Mouse (Mus musculus) ovary, postnatal 10 days (tissue): ENCODE results near the gene Ptpn7.

Experiments used
- DNase-seq: peaks from one replicate; pipeline ENCODE4 v3.0.0; 2022; ENCODE audit warnings: low spot score

Gene Ptpn7

DNA sequence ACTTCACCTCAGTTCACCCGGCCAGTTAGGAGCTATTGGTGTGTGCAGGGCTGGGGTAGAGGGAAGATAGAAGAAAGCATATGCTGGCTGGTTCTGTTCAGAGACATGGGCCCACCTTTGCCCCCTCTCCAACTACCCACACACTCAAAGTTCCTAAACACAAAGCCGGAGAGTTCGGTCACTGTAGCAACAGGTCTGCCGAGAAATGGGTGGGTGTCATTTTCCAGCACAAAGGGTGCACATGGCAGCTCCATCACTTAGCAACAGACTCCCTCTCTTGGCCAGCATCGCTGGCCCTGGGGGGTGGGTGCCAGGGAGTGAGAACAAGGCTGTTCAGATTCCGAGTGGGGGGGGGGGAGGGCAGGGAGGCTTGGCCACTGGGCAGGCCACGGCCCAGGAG lies 26.6 kb downstream of the Ptpn7 start:
- DNase-seq = no peak

DNA sequence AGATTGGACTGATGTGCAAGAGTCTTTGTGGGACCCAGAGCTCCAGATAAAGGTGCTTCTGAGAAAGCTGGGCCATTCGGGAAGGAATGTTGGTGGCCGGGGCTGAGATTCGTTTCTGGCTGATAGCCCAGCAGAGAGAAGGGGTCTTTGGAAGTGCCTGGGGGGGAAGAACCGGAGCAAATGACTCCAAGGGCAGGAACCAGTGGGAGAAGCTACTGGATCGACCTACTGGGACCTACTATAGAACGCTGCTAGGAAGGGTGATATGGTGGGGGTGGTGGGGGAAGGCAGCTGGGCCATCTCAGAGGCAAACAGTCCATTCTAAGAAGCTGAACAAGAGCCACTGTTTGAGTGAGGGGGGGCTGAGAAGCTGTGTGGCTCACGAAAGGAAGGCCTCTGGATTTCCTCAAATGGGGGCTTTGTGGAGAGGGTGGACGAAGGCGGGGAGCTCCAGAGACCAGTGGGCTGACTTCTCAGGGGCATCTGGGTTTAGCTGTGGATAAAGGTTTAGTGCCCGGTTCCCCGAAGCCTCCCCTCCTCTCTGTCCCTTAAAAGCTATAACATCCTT lies 27.1 kb downstream of the Ptpn7 start:
- no peak for DNase-seq

DNA sequence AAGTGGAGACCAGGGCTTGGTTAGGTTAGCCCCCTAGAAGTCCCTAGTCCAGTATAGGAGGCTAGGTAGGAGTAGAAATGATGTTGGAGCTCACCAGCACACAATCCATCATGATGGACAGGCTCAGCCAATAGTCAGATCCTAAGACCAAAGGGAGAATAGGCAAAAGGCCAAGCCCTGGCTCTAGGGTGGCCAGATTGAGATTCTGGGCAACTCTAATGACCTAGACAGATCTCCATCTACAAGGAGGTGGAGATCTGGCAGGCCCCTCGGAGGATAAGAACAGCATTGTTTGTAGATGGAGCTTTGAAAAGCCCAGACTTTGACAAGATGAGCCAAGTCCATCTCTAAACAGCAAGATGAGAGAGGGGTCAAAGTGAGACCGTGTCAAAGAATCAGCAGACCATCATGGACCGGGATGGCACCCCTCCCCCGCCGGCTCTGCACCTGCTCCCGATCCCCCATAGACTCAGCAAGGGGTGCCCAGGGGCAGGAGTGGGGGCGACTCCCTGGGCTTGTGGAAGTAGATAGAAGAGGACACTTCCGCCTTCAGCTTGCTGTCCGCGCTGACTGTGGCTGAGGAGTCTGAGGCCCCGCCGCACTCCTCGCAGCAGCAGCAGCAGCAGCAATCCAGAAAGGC lies 28.0 kb downstream of the Ptpn7 start:
- no peak for DNase-seq

DNA sequence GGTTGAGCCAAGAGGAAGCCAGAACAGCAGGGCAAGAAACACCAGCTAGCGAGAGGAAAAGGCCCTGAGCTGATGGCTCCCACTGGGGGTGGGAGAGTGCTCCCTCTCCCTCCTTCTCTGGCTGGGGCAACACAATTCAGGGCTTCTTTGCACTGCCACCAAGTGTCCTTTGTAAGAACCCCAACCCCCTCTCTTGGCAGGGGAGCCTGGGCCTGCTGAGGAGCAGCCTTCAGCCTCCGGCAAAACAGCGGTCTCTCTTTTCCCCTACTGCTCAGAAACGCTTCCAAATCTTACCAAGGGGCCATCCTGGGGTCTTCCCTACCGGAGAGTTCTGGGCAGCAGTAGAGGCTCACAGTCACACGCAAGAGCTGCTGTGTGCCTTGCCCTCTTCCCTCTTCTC lies 30.2 kb downstream of the Ptpn7 start:
- DNase-seq = no peak

DNA sequence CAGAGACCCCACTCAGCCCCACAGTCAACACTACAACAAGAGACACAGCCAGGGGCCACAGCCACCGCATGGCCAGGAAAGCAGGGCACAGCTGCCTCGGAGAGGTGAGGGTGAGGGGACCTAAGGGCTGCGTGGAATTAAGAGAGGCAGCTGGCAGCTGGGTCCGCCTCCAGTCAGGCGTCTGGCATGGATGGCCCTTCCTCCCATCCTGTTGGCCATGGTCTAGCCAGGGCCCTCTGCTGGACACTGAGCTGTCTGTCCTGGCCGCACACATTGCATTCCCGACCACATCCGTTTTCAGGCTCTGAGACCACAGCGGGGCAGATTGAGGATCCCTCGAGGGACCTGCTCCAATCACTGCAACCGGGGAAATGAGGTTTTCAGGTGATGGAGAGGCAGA lies 34.9 kb downstream of the Ptpn7 start, which contains the start of gene Gpr37l1:
Gene Gpr37l1, minus strand, starts transcription at position 247 of the 400 bp plus-strand sequence.
- no peak for DNase-seq

DNA sequence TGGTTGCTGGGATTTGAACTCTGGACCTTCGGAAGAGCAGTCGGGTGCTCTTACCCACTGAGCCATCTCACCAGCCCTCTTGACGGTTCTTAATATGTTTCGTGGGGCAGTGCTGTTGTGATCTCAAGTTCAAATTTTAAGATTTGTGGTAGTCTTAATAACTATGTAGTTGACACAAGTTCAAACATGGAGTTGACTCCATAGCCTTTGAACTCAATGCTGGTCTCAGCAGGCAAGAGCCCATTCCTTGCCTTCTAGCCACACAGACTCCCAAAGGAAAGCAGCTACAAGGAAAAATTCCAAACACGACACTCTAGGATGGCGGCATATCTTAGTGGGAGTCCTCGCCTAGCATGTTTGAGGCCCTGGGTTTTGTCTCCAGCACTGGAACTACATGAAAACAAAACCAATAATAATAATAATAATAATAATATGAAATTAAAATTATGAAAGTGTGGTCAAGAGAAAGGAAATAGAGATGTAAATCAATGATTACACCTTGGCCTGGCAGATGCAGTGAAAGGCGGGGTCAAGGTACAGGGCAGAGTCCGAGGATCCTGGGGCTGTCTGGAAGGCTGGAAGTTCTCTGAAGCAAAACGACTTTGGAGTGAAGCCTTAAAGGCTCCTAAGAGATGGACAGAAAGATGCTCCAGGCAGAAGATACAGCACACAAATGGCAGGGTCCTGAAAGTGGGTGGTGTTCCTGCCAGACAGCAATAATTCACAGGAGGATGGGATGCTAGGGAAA lies 36.1 kb downstream of the Ptpn7 start:
- DNase-seq = no peak

DNA sequence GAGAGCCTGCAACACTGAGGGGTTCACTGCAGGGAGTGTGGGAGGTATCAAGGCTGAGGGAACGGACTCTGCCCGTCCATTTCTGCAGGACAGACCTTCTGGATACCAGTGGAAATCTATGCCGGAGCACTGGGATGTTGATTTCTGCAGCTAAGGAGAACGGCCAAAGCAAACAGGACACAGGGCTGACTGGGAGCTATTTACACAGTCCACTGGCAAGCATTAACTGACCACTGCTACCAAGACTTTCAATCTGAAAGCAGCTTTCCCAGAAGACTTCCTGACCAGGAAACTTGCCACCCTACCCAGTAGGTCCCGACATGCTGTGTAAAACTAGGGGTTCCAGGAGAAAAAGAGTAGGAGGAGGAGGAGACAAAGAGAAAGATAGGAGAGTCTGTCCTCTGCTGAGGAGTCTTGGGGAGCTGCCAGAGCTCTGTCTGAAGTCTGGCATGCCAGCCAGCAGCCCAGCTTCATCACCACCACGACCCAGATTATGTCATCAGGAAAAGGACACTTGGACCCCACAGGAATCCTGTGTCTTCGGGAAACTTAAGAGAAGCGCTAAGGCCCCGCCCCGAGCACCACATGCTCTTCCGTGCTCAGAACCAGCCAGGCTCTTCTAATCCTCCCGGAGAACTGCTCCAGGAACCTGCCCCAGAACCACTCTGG lies 37.2 kb downstream of the Ptpn7 start:
- DNase-seq = no peak

DNA sequence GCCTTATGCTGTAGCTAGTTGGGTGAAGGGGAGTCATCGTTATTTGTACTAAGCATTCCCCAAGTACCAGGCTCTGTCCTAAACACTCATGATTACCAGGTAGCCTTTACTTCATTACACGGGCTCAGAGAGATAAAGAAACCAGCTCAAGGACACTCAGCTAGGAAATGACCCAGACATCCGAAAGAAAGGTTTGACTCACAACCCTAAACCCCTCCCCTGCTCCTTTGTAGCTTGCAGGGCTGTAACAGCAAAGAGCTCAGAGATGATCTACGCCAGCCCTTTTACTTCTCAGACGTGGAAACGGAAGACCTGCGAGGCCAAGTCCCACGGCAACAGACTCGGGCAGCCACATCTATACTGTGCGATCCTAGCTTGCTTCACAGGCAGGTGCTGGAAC lies 37.8 kb downstream of the Ptpn7 start:
- no peak for DNase-seq

DNA sequence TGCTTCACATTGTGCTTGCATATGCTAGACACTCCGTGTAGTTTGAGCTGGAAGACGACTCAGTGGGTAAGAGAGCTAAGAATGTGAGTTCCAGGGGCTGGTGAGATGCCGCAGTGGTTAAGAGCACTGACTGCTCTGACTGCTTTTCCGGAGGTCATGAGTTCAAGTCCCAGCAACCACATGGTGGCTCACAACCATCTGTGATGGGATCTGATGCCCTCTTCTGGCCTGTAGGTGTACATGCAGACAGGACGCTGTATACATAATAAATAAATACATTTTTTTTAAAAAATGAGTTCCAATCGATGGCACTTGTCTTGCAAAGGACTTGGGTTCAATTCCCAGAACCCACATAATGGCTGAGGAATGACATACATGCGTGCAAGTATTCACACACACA lies 38.7 kb downstream of the Ptpn7 start:
- no peak for DNase-seq

DNA sequence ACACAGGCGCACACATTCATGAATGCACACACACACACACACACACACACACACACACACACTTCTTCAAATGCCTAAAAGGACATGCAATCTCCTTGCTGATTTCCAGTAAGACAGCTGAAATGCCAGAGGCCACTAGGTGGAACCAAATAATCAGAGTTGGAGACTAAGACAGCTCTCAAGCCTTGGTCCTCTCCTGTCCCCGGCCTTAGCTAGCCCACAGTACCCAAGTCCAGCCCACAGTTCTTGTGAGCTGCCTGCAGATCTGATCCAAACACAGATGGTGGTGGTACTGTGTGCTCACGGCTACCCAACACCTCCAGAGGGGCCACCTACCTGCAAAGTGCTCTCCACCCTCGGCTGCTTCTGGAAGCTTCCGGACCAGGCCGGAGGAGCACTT lies 39.5 kb downstream of the Ptpn7 start:
- DNase-seq = no peak

DNA sequence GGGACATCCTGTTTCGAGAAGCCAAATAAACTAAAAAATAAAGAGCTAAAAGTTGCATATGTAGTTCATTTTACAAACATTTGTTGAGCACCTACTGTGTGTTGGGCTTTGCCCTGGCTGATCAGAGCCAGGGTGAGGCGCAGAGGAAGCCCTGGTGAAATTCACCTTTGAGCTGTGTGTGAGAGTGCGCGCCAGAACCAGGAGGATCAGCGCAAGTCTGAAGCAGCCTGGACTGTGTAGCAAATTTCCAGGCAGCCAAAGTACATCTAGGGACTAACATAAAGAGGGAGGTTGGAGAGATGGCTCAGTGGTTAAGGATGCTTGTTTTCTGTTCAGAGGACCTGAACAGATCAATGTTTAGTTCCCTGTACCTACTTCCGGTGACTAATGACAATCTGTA lies 40.8 kb downstream of the Ptpn7 start:
- DNase-seq = no peak

DNA sequence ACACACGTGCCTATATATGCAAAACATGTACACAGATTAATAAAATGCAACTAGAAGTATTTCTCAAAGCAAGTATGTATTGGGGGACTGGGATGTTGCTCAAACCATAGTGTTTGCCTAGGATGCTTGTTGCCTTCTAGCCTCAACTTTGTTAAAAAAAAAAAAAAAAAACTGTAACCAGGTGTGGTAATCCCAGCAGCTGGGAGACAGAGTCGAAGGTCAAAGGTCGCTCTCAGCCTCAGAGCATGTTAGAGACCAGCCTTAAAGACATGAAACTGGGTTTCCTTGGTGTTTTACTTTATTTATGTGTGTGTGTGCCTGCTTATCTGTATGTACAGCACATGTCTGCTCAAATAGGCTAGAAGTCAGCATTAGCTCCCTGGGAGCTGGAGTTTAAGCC lies 42.7 kb downstream of the Ptpn7 start:
- DNase-seq = no peak

DNA sequence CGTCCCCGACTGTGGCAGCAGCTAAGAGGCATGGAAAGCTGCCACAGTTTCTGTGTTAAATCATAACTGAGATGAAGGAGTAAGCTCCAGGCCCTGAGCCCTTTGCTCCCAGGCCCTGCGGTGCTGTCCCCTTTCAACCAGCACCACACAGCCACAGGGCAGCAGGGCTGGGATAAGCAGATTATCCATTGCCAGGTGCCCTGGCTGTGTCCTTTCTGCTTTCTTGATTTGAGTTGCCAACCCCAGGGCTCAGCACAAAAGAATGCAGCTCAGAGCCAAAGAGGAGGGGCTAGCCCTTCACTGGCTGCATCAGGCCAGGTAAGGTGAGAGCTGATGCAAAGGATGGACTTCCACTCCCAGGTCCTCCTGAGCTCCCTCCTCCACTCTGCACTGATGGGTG lies 45.2 kb downstream of the Ptpn7 start:
- DNase-seq = no peak

DNA sequence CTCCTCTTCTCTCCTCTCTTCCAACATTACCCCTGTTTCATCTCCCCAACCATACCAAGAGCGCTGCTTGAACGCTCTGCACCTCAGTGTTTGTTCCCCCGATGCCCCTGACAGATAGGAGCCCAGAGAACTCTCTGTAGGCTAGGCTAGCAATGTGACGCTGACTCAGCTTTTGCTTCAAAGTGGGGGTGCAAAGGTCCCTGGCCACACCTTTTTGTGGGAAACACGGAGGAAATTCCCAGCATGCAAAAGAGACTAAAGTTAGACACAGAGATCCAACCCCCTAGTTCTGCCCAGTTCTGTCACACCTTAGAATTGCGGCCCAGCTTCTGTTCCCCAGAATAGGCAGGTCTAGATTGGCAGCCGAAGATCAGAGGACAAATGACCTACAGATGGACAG lies 46.4 kb downstream of the Ptpn7 start:
- no peak for DNase-seq

DNA sequence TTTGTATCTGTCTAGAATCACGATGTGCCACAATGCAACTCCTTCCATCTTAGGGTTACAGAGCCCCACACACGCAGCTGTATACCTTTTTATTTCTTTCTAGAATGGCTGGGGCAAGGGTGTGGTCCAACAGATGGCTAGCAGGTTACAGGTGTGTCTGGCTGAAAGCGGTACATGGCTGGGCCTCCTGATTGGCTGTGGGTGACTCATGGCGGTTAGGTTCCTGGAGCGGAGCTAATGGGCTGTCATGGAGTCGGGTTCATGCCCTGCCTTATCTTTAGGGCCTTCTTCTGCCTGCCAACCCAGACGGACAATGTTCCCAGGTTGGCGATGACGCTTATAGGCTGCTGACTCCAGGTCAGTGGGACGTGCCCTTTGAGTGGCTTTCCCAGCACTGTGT lies 48.3 kb downstream of the Ptpn7 start:
- no peak for DNase-seq

DNA sequence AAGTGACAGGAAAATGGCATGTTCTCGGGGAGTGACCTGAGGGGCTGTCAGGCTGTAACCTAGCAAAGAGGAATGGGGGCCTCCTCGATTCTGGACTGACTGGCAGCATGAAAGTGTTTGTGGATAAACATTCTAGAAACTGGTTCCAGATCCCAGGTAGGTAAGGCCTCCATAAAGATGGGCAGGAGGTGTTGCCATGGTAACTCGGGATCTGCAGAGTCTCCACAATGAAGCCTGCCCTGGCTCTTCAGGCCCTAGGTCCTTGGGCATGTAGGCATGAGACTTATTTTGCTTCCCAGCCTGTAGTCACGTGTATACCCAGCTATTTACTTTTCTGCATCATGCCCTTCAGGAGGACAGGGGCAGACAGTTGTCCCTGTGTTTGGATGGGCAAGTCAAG lies 48.8 kb downstream of the Ptpn7 start:
- DNase-seq = no peak

DNA sequence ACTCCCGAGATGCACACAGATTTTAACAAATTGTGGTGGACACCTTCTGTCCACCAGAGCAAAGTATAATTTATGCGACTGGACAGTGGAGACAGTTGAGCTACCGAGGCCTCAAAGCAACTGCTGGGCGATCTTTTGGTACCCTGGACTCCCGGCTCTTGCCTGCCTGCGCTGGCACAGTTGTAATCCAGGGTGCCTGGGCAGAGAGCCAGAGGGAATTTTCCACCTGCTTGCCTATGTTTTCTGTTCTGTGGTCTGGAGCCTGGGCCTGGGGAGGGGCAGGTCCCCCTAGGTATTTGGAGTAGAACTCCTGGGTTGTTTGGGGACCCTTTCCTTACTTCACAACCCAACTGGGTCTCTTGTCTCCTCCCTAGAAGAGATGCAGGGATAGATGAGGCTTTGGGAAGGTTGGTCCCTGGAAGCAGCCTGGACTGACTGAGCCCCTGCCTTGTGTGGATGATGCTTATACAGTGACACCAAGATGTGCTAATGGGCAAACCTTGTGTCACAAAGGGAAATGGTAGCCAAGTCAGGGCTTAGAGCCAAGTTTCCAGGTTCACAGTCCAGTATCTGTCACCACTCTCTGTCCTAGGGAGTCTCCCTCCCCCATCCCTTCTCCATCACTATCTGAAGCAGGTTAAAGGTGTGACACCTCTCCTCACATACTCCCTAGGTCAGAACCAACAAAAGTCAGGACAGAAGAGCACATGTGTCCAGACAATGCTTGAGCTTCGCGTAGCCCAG lies 49.6 kb downstream of the Ptpn7 start:
- no peak for DNase-seq

DNA sequence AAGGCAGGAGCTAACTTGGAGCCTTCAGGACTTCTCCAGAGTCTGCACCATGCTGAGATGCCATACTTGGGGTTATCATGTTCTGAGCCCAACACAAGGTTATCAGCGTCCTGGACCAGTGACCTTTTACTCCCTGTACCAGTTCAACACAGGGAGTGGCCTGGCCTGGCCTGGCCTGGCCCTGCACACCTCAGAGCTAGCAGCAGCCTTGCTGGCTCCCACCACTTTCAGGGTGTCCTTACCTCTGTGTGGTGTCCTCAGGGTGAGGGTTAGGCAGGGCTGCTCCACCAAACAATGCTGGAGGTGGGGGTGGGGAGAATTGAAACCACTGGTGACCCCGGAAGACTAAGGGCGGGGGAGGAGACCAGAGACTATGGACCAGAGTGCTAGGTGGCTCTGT lies 50.5 kb downstream of the Ptpn7 start:
- DNase-seq = no peak

DNA sequence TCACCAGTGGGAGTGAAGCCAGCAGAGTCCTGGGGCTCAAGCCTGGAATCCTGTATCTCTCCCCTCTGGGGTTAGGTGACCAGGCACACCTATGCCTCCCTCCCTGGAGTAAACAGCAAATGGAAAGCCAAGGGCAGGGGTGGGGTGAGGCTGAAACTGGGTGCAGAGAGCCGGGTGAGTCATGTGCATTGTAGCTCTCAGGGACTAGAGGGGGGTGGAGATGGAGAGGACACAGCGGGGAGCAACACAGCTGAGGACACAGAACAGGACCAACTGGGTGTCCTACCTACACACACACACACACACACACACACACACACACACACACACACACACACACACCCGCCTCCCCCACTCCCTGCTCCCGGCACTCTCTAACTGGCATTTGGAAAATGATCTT lies 50.9 kb downstream of the Ptpn7 start:
- DNase-seq = no peak

DNA sequence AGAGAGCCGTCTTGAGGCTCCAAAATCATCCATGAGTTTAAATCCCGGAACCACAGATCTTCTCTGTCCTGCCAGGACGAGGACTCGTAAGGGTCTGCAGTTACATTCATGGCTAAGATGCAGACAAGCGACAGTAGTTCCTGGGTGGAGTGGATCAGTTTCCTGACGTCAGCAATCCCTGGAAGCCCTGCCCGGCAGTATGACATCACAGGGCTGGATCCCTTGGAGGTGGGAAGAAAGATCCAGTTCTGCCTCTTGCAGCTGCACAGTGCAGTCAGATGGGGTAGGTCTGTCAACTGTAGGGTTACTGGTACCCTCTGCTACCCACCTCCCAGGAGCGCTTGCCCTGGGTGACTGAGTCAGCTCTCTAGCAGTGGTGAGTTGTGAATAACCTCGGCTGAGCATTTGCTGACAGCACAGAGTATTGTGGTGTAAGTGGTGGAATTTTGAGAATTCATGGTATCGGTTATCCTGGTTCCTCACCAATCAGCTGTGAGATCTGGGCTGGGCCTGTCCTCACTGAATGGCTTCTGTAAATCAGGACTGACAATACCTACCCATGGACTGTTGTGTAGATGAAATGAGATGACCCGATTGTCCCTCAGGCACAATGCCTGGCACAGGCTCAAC lies 51.6 kb downstream of the Ptpn7 start:
- DNase-seq = no peak

DNA sequence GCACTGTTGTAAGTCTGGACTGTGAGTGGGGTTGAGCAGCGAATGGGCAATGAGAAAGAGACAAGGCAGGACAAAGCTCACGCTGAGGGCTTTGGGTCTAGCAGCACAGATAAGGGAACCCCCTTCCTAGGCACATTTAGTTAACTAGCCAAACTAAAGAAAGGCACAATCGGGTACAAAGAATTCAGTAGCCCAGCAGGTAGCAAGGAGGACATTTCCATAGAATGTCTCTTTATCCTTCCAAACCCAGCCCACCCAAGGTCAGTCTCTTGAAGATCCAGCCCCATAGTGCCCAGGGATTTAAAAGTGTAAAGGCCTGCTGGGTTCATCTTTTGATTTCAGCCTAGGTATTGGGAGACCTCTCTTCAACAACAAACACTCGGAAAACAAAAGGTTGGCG lies 53.4 kb downstream of the Ptpn7 start:
- no peak for DNase-seq

DNA sequence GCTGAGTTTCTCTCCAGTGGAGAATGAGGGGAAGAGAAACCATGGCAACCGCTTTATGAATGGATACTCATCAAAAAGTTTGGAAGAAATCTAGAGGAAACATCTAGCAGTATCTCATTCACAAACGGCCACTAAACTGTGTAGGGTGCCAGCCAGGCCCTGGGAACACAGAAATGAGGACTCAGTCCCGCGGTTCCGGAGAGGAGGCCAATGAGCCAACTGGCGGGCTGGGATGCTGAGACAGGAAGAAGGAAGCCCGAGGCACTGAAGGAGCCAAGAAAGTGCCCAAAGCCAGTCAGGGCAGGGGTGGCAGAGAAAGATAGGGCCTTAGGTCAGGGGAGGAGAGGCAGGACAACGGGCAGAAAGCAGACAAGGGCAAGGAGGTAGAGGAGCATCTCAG lies 53.9 kb downstream of the Ptpn7 start:
- no peak for DNase-seq
